Mouse (Mus musculus) mature B cell (primary cell): ENCODE data around the gene Tsc22d3.

Experiments
- in situ Hi-C: fragments of 300-500 bp; cut with MboI; formaldehyde crosslinking; loops from 2 replicates; pipeline ENCODE4 v1.14.3; 2019

Gene Tsc22d3

DNA sequence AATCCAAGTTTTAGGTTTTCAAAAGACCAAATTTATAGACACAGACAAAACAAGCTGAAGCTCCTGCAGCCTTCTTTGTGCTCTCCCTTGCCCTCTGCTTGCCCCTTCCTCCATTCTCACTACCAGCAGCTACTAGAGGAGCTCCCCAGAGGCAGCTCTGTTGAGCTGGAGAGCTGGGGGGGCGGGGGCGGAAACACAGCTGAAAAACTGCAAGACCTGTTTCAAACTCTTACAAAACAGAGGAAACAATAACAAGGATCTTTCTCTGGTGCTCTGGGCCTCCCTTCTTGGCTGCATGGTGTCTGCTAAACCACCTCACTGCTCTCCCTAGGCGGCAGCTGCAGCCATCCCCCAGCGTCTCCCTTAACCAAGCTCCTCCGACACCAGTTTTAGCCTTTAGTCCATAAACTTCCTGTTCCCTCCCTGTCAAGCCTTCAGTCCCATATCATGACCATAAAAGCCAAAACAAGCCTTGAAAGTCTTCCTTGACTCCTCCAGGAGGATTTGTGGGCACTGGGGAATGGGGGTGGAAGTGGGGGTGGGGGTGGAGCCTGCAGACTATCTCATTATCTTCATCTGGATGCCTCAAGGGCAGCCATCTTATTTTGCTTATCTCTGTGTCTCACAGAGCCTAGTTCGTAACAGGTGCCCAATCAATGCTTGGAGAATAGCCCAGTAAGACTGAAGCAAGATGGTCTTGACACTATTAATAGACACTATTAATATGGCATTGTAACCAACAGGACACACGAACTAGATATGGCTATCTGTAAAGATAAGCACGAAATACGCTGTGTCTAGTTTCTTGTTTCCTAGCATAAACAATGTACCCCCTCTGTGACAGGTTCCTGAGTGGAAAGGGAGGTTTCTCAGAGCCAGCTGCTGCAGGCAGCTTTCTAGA is 98.8 kb downstream of the Tsc22d3 start:
- in situ Hi-C loops: loop anchor here (5.0 kb wide), 1 partner anchor 36 kb away; no protein-coding TSS in a partner anchor

DNA sequence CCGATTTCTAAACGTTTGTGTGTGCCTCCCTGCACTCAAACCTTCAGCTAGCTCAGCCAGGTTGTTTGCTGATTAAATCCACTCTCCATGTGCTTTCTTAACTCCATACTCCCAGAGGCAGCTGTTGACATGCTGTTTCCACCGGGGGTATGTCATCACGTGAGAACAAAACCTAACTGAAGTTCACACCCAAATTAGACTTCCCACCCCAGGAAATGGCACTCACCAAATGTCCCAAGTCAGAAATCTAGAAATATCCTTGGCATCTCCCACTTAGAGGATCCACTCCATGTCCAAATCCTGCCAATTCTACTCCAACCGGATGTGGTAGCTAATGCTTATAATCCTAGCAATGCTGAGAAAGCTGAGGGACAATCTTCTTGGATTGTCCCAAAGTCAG is 100.2 kb downstream of the Tsc22d3 start:
- in situ Hi-C loops: loop anchor here (5.0 kb wide), 1 partner anchor 37 kb away; no protein-coding TSS in a partner anchor

DNA sequence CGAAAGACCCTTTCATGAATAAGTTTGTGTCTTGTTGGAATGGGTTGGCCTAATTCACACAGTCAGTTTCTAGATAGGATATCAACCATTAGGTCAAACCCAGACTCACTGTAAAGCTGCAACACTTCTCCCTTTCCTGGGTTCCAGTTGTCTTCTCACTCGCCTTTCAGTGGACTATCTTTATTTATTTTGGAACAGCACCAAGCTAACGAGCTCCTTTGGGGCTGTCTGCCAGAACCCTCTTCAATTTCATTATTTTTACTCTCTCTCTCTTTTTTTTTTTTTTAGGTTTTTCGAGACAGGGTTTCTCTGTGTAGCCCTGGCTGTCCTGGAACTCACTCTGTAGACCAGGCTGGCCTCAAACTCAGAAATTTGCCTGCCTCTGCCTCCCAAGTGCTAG is 102.0 kb downstream of the Tsc22d3 start:
- in situ Hi-C loops: loop anchor here (10.0 to 25.0 kb wide), 2 partner anchors 106 to 214 kb away; partner anchors contain the start of gene Tsc22d3

DNA sequence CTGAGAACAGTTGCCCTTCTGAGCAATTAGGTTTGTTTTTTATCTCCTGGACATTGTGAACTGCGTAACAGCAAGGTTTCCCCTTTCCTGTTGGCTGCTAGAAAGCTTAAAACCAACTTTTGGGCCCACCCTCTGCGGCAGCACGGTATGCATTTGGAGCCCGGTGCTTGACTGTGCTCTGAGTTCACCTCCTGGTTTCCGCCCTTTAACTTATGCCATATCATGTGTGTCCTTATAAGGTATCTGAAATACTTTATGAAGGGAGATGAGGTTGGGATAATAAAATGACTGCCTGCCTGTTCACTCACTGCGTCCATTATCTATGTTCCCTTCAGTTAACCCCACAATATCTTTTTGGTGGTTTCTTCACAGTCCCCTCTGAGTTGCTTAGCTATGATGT is 106.3 kb downstream of the Tsc22d3 start:
- in situ Hi-C loops: loop anchor here (10.0 to 25.0 kb wide), 2 partner anchors 111 to 218 kb away; partner anchors contain the start of gene Tsc22d3

DNA sequence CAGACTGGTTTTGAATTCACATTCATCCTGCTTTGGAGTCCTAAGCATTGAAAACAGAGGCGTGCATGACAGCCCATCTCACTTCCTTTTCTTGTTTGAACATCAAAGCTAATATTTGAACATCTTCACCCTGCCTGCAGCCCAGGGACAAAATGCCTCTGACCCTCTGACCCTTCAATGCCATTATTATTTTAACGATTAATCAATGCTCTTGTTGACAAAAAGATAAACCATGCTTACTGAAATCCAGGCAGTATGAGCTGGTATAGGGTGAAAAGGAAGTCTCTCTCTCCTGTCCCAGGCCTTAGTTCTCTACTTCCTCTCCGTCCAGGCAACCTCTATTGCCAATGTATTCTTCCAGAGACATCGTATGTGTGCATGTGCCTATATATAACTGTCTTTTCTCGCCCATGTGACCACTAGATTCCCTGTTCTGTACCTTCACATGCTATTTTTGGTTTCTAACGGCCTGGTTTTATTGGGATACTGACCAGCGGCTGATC is 106.9 kb downstream of the Tsc22d3 start:
- in situ Hi-C loops: loop anchor here (10.0 to 25.0 kb wide), 2 partner anchors 111 to 219 kb away; partner anchors contain the start of gene Tsc22d3

DNA sequence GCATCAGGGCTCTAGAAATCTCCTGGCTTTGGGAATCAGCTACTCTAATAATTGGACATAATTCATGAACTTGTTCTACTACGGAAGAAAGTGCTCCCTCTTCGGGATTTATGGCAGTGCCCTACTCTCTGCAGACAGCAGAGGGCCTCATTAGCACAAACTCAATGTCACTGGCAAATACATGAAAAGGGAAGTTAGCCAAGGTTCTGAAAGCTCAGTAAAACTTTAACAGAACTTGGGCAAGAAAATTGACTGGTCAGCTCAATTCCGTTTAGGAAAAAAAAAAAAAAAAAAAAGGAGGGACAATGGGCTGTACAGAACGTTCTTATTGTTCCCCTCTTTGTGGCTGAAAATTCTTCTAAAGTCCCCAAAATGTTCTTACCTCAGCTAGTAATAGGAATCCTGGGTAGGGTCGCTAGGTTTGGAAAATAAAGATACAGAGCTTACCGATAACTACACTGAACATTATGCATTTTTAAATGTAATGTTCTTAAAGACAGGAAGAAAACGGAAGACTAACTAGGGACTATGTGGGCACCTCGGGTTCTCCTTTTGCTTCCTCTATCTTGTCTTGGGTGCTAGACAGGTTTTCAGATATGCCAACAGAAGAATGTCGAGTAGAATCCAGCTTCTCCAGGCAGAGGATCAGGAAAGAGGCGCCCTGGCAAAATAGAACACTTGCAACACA is 108.4 kb downstream of the Tsc22d3 start:
- in situ Hi-C loops: loop anchor here (10.0 to 25.0 kb wide), 2 partner anchors 113 to 220 kb away; partner anchors contain the start of gene Tsc22d3

DNA sequence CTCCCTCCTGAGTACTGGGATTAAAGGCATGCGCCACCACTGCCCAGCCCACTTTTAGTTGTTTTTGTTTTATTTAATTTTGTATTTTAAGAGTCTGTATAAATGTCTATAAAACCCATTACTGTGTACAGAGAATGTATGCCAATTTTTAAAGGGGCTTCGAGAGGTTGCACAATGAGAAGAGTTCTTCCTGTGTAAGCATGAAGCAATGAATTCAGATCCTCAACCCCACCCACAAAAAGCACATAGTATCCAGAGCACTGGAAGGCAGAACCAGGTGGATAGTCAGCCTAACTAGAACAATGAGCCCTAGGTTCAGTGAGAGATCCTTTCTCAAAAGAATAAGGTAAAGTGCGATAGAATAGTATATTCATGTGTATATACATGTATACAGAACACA is 110.3 kb downstream of the Tsc22d3 start:
- in situ Hi-C loops: loop anchor here (10.0 to 25.0 kb wide), 2 partner anchors 115 to 222 kb away; partner anchors contain the start of gene Tsc22d3
